Comparison of ENCODE assay signal across 14 mouse cellular contexts in genomic region chr7:109274289-109274688, GRCm38 (mm10).
"Had no signal": no experiment of that assay in that cellular context is flagged by ENCODE, and none has a peak within 500 bp of the region (broad histone marks: within the 10 kb centered on the region; RNA-seq: fewer than 3 reads in every experiment).

No protein-coding gene starts in this region.

- H3K27ac ChIP-seq: layer of hippocampus, adult 2 months; limb, embryonic 12.5 days; liver, embryonic 13.5 days; lung, embryonic 15.5 days; macrophage; midbrain, embryonic 15.5 days; neural tube, embryonic 12.5 days had no signal

- H3K36me3 ChIP-seq: limb, embryonic 12.5 days; liver, embryonic 13.5 days; lung, embryonic 15.5 days; midbrain, embryonic 15.5 days; neural tube, embryonic 12.5 days had no signal

- H3K9me3 ChIP-seq: limb, embryonic 12.5 days; liver, embryonic 13.5 days; lung, embryonic 15.5 days; megakaryocyte, embryonic 14.5 days; midbrain, embryonic 15.5 days; neural tube, embryonic 12.5 days had no signal

- H3K9ac ChIP-seq: limb, embryonic 12.5 days; liver, embryonic 13.5 days; liver, postnatal 0 days; lung, embryonic 15.5 days; midbrain, embryonic 15.5 days; neural tube, embryonic 12.5 days had no signal

- ATAC-seq: liver, postnatal 0 days; midbrain, embryonic 15.5 days had no signal

- DNase-seq: kidney, adult 8-10 months; kidney, postnatal 4 days; liver; liver, embryonic 13.5 days; lung, postnatal 14 days had no signal

- H3K4me2 ChIP-seq: limb, embryonic 12.5 days; liver, embryonic 13.5 days; lung, embryonic 15.5 days; midbrain, embryonic 11.5 days; midbrain, embryonic 15.5 days; neural tube, embryonic 12.5 days had no signal

- H3K4me1 ChIP-seq: liver, embryonic 13.5 days; lung, embryonic 15.5 days; megakaryocyte, embryonic 14.5 days had no signal

- H3K27me3 ChIP-seq: limb, embryonic 12.5 days; liver, embryonic 13.5 days; lung, embryonic 15.5 days; neural tube, embryonic 12.5 days had no signal

- H3K4me3 ChIP-seq: layer of hippocampus, adult 2 months; limb, embryonic 12.5 days; liver, embryonic 13.5 days; lung, embryonic 15.5 days; megakaryocyte, embryonic 14.5 days; midbrain, embryonic 15.5 days; neural tube, embryonic 12.5 days had no signal
